Mouse (Mus musculus): ENCODE measurements around the gene 4933427I04Rik. TPM values are rescaled to one million over a fixed set of nuclear protein-coding genes. Genes with fewer than 3 reads are reported as not detected.

The 4933427I04Rik gene
- polyA plus RNA-seq, 1 experiment from 2014 or later: 0.24 TPM

GRCm38 (mm10) chr4:123898696-123899095 is 39.2 kb downstream of the 4933427I04Rik start:
- no peaks in the 10 kb centered on the region for H3K9me3 ChIP-seq
- no peak overlapping the region for H3K4me2 ChIP-seq (replicated peaks)
- no peak overlapping the region for H3K4me3 ChIP-seq
- 6% methylated on average over 5 of the region's 5 CpGs for WGBS
- no peak overlapping the region for H3K9ac ChIP-seq (replicated peaks)
- H3K27me3 ChIP-seq: no peaks in the 10 kb centered on the region
- no peak overlapping the region for H3K27ac ChIP-seq (replicated peaks)
- peaks cover under 1% of the 10 kb centered on the region; the same call in 1 of the 2 replicates for H3K4me1 ChIP-seq
- H3K36me3 ChIP-seq: no peaks in the 10 kb centered on the region
- ATAC-seq (replicated peaks): no peak

DNA sequence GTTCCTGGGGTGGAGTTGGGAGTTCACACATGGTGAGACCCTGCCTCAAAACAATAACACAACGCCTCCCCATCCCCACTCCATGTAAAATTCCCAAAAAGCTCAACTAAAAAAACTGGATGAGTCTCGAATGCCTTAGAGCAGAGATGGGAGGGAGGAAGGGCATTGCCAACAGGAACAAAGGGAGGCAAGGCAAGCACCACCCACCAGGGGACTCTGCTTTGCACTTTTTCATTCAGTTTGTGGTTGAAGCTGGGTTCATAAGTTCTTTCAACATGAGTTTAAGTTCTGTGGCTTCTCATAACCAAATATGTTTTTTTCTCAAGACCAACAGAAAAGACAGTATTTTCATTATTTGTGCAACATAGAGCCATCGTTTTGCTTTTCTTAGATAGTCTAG is 44.0 kb downstream of the 4933427I04Rik start:
- Histone ChIP-seq H3K4me3 (no peak overlapping the region), H3K36me3 (no peaks in the 10 kb centered on the region), H3K9me3 (no peaks in the 10 kb centered on the region), H3K9ac (replicated peaks) (no peak overlapping the region), H3K27me3 (no peaks in the 10 kb centered on the region), H3K4me1 (peaks cover 18% of the 10 kb centered on the region), H3K4me2 (replicated peaks) (no peak overlapping the region), H3K27ac (replicated peaks) (no peak overlapping the region)
- 75% methylated on average over 3 of the region's 3 CpGs for WGBS
- ATAC-seq (replicated peaks): no peak

GRCm38 (mm10) chr4:123904333-123905125 is 45.0 kb downstream of the 4933427I04Rik start, which contains the start of gene Mycbp:
TSS of gene Mycbp (plus strand) at chr4:123904832.
- H3K36me3 ChIP-seq: peaks cover 4% of the 10 kb centered on the region; the same call in 1 of the 2 replicates
- peaks cover 18% of the 10 kb centered on the region for H3K4me1 ChIP-seq
- H3K9me3 ChIP-seq: no peaks in the 10 kb centered on the region
- peak within 1 kb of the TSS; percentile 67 for H3K27ac ChIP-seq (replicated peaks)
- H3K4me2 ChIP-seq (replicated peaks): peak within 1 kb of the TSS; percentile 91
- WGBS: under 1% methylated on average over 49 of the region's 49 CpGs
- H3K4me3 ChIP-seq: peak within 1 kb of the TSS; percentile 83
- peak within 1 kb of the TSS; percentile 77 for H3K9ac ChIP-seq (replicated peaks)
- no peaks in the 10 kb centered on the region for H3K27me3 ChIP-seq
- peak; percentile 100 for ATAC-seq (replicated peaks)

DNA sequence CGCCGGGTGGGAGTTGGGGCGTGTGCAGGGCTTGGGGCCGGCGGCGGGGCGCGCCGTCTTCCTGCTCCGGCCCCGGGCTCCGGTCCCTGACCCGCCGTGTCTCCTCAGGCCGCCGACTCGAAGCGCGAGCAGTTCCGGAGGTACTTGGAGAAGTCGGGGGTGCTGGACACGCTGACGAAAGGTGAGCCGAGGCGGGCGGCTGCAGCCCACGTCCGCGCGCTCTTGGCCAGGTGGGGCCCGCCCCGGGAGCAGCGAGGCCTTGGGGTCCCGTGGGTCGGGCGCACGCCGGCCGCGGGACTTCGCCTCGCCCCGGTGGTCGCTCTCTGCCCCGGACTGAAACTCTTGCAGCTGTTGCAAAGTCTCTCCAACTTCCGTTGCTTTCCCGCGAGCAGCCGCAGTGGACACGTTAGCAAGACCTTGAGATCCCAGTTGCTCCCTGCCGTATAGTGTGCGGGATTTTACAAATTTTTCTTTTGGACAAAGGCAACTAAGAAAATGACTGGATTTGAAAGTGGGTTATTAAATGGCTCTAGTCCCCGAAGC is 45.7 kb downstream of the 4933427I04Rik start:
- Histone ChIP-seq H3K36me3 (peaks cover 11% of the 10 kb centered on the region; the same call in 1 of the 2 replicates), H3K9ac (replicated peaks) (peak overlapping the region; percentile 77), H3K4me2 (replicated peaks) (peak overlapping the region; percentile 91), H3K4me1 (peaks cover 18% of the 10 kb centered on the region), H3K4me3 (peak overlapping the region; percentile 83), H3K27ac (replicated peaks) (peak overlapping the region; percentile 67), H3K9me3 (no peaks in the 10 kb centered on the region), H3K27me3 (no peaks in the 10 kb centered on the region)
- under 1% methylated on average over 53 of the region's 53 CpGs for WGBS
- no peak for ATAC-seq (replicated peaks)

DNA sequence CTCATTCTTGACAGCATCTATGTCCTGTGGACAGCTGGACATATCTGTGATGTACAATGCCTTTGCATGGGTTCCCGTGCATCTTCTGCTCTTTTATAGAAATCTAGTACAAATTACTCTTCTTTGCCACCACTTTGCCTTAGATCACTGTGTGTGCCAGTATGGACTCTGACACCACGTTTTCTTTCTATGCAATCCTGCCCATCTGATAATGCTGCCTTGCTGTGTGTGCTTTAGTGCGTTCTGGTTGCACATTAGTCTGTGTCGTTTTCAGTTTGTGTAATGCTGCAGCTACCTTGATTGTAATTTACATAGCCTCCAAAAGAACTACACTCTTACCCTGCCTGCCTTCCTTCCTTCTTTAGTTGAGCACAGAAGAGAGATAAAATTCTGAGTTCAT is 52.0 kb downstream of the 4933427I04Rik start:
- 92% methylated on average over 4 of the region's 4 CpGs for WGBS
- Histone ChIP-seq H3K9me3 (no peaks in the 10 kb centered on the region), H3K4me2 (replicated peaks) (no peak overlapping the region), H3K27ac (replicated peaks) (no peak overlapping the region), H3K27me3 (no peaks in the 10 kb centered on the region), H3K4me1 (peaks cover 13% of the 10 kb centered on the region), H3K9ac (replicated peaks) (no peak overlapping the region), H3K4me3 (no peak overlapping the region), H3K36me3 (peaks cover 31% of the 10 kb centered on the region)
- no peak for ATAC-seq (replicated peaks)

DNA sequence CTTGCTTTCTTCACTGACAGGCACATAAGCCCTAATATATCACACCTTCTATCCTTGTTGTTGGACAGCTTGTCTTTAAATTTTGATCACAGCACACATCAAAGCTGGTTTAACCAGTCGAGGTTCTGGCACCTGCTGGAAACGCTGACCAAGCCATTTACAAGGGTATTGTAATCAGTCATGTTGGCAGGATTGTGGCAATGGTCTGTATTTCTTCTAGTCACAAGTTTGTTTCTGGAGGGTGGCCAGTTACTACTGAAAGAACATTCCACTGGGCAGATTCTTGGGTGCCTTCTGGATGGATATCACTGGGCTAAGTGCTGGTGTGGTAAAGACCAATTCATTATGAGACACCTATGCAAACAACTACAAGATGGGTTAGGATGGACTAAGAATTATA is 53.0 kb downstream of the 4933427I04Rik start:
- Histone ChIP-seq H3K4me3 (no peak overlapping the region), H3K4me1 (peaks cover 16% of the 10 kb centered on the region), H3K9me3 (no peaks in the 10 kb centered on the region), H3K27me3 (no peaks in the 10 kb centered on the region), H3K27ac (replicated peaks) (no peak overlapping the region), H3K36me3 (peaks cover 31% of the 10 kb centered on the region), H3K9ac (replicated peaks) (no peak overlapping the region), H3K4me2 (replicated peaks) (no peak overlapping the region)
- no peak for ATAC-seq (replicated peaks)
- WGBS: 84% methylated on average over 2 of the region's 2 CpGs

Other genes starting within 250 kb of the 4933427I04Rik start
- 73.5 and 76.0 TPM in 2 replicates for gene Macf1, start 175.3 kb upstream of the 4933427I04Rik start, polyA plus RNA-seq (2015; fragmentation: Nextera tagmentation; extraction: Ambion mirVana)
- gene Ndufs5, start 141.5 kb upstream of the 4933427I04Rik start, polyA plus RNA-seq (2015; fragmentation: Nextera tagmentation; extraction: Ambion mirVana): 379 and 398 TPM in 2 replicates
- gene Akirin1, start 109.3 kb upstream of the 4933427I04Rik start, polyA plus RNA-seq (2015; fragmentation: Nextera tagmentation; extraction: Ambion mirVana): 77.1 and 78.8 TPM in 2 replicates
- gene Rhbdl2, start 71.8 kb upstream of the 4933427I04Rik start, polyA plus RNA-seq (2015; fragmentation: Nextera tagmentation; extraction: Ambion mirVana): 0.92 and 1.2 TPM in 2 replicates
- gene Mycbp, start 45.2 kb downstream of the 4933427I04Rik start, polyA plus RNA-seq (2015; fragmentation: Nextera tagmentation; extraction: Ambion mirVana): 32.7 and 37.5 TPM in 2 replicates
- 46.4 and 54.8 TPM in 2 replicates for gene Rragc, start 57.8 kb downstream of the 4933427I04Rik start, polyA plus RNA-seq (2015; fragmentation: Nextera tagmentation; extraction: Ambion mirVana)
- not detected in 2 replicates for gene 4930535I16Rik, start 58.3 kb downstream of the 4933427I04Rik start, polyA plus RNA-seq (2015; fragmentation: Nextera tagmentation; extraction: Ambion mirVana)